Mouse (Mus musculus) naive thymus-derived CD4-positive, alpha-beta T cell, adult 2 months (primary cell): ENCODE measurements around the gene 2810004N23Rik.

Experiments used
- DNase-seq: peaks from one replicate; pipeline ENCODE4 v3.0.0-alpha.2; 2011; ENCODE audit warnings: low read depth

2810004N23Rik gene

GRCm38 (mm10) chr8:124823497-124823896 is 39.4 kb downstream of the 2810004N23Rik start:
- DNase-seq: no peak

- no peak for DNase-seq
Measured at GRCm38 (mm10) chr8:124820125-124820524, 42.8 kb downstream of the 2810004N23Rik start.

- no peak for DNase-seq
Measured at GRCm38 (mm10) chr8:124819612-124820115, 43.3 kb downstream of the 2810004N23Rik start.

- DNase-seq: no peak
Measured at GRCm38 (mm10) chr8:124817361-124817760, 45.6 kb downstream of the 2810004N23Rik start.

- DNase-seq: no peak
Measured at GRCm38 (mm10) chr8:124816866-124817265, 46.1 kb downstream of the 2810004N23Rik start.

- no peak for DNase-seq
Measured at GRCm38 (mm10) chr8:124815870-124816269, 47.0 kb downstream of the 2810004N23Rik start.

GRCm38 (mm10) chr8:124813326-124813725 is 49.6 kb downstream of the 2810004N23Rik start:
- no peak for DNase-seq

- no peak for DNase-seq
Measured at GRCm38 (mm10) chr8:124810689-124811394, 52.1 kb downstream of the 2810004N23Rik start.

- no peak for DNase-seq
Measured at GRCm38 (mm10) chr8:124810056-124810610, 52.8 kb downstream of the 2810004N23Rik start.

- no peak for DNase-seq
Measured at GRCm38 (mm10) chr8:124809419-124809818, 53.5 kb downstream of the 2810004N23Rik start.

- DNase-seq: no peak
Measured at GRCm38 (mm10) chr8:124805990-124806389, 56.9 kb downstream of the 2810004N23Rik start.

- DNase-seq: no peak
Measured at GRCm38 (mm10) chr8:124803824-124804702, 58.9 kb downstream of the 2810004N23Rik start.

GRCm38 (mm10) chr8:124800542-124800941 is 62.4 kb downstream of the 2810004N23Rik start:
- DNase-seq: no peak

GRCm38 (mm10) chr8:124795781-124796488 is 67.0 kb downstream of the 2810004N23Rik start:
- DNase-seq: no peak

- no peak for DNase-seq
Measured at GRCm38 (mm10) chr8:124794486-124794780, 68.5 kb downstream of the 2810004N23Rik start.

- DNase-seq: no peak
Measured at GRCm38 (mm10) chr8:124793661-124794485, 69.0 kb downstream of the 2810004N23Rik start.

- peak; percentile 59 for DNase-seq
Measured at GRCm38 (mm10) chr8:124793172-124793651, 69.7 kb downstream of the 2810004N23Rik start.

GRCm38 (mm10) chr8:124792708-124793107 is 70.2 kb downstream of the 2810004N23Rik start, which contains the start of gene Trim67:
Gene Trim67, plus strand, starts transcription at chr8:124793092.
- no peak for DNase-seq

GRCm38 (mm10) chr8:124792186-124792585 is 70.7 kb downstream of the 2810004N23Rik start:
- no peak for DNase-seq

GRCm38 (mm10) chr8:124791751-124792150 is 71.2 kb downstream of the 2810004N23Rik start:
- no peak for DNase-seq

GRCm38 (mm10) chr8:124790676-124791075 is 72.2 kb downstream of the 2810004N23Rik start:
- no peak for DNase-seq
